ENCODE assay signal across 9 mouse cellular contexts in the genomic region with DNA sequence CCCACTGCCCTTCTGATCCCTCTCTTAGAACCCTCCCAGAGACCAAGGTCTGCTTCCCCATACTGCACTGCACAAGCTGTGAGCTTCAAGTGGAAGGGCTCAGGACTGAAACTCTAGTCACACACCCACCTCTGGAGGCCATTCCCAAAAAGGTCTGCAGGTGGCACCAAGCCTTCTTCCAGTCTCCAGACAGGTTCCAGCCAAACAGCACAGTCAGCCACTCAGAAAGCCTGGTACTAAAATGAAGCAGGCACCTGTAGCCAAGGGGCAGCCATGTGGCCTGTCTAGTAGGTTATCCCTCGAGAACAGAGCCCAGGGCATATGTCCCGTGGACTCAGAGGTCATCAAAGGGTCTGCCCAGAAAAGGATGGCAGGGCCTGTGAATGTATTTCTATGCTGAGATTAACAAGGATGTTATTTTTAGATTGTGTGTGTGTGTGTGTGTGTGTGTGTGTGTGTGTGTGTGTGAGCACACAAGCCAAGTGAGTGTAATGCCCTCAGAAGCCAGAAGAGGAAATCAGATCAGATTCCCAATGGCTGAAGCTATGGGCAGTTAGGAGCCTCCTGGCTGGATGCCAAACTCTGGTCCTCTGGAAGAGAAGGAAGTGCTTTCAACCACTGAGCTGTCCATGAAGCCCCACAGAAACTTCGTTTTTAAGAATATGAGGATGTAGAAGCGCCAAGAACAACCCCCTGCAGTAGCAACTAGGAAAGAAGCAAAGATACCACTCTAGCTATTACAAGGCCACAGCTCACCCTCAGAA. TPM values are rescaled to one million over a fixed set of nuclear protein-coding genes. Genes with fewer than 3 reads are reported as not detected.
DNase-seq lines count a peak whose midpoint lies in the region; ATAC-seq and TF ChIP-seq lines count a peak whose summit lies in the region.
"Had no signal": no experiment of that assay in that cellular context is flagged by ENCODE, and none has a peak within 500 bp of the region (broad histone marks: within the 10 kb centered on the region; RNA-seq: fewer than 3 reads in every experiment).

Rbfox3 (minus strand) TSS at position 291 of the 764 bp plus-strand sequence.

- H3K36me3 ChIP-seq in intestine, embryonic 15.5 days, result no peaks in the 10 kb centered on the region
- H3K36me3 ChIP-seq: embryonic facial prominence, embryonic 15.5 days had no signal

- no peak within 1 kb of the TSS for H3K27ac ChIP-seq in gastrocnemius, adult 2 months
- no peak within 1 kb of the TSS for H3K27ac ChIP-seq in intestine, embryonic 15.5 days
- H3K27ac ChIP-seq: embryonic facial prominence, embryonic 15.5 days had no signal

- peaks cover 49% of the 10 kb centered on the region for H3K27me3 ChIP-seq in intestine, embryonic 15.5 days (replicated peaks)

- ATAC-seq in intestine, embryonic 15.5 days, result no peak; the same call in 1 of the 2 replicates

- no peaks in the 10 kb centered on the region for H3K9me3 ChIP-seq in intestine, embryonic 15.5 days
- H3K9me3 ChIP-seq: embryonic facial prominence, embryonic 15.5 days had no signal

- intact Hi-C loops in gastrocnemius, adult 2 months (cut with DNase I), result no loop called here
- intact Hi-C loops in gastrocnemius, postnatal 36 days (cut with DNase I), result loop anchor here (2.0 kb wide), 1 partner anchor 71 kb away; no protein-coding TSS in a partner anchor

- peak; percentile 39 for DNase-seq in gastrocnemius, adult 2 months
- no peak for DNase-seq in gastrocnemius, postnatal 36 days
- DNase-seq in right cerebral cortex, postnatal 10 days (ENCODE audit: low spot score in 2 of 2), result peak; percentile 70 to 83
- DNase-seq in right cerebral cortex, postnatal 36 days (ENCODE audit: low spot score in 2 of 2), result no peak
- no peak for DNase-seq in layer of hippocampus, postnatal 36 days
- DNase-seq in adrenal gland, postnatal 4 days (ENCODE audit: low spot score in 2 of 2), result no peak
- no peak for DNase-seq in thymus, adult 18-20 months

- H3K4me1 ChIP-seq in intestine, embryonic 15.5 days (replicated peaks), result peaks cover 11% of the 10 kb centered on the region

- no peak within 1 kb of the TSS for H3K9ac ChIP-seq in intestine, embryonic 15.5 days
- H3K9ac ChIP-seq: embryonic facial prominence, embryonic 15.5 days had no signal

- 49% methylated on average over 4 of the region's 4 CpGs for WGBS in intestine, embryonic 15.5 days

- no peak within 1 kb of the TSS for H3K4me2 ChIP-seq in intestine, embryonic 15.5 days (replicated peaks)

- peak; percentile 20; the same call in 1 of the 2 replicates for TF ChIP-seq CTCF in gastrocnemius, adult 2 months (IDR thresholded peaks at IDR 0.05)

- H3K4me3 ChIP-seq in gastrocnemius, adult 2 months, result no peak within 1 kb of the TSS
- H3K4me3 ChIP-seq in intestine, embryonic 15.5 days (replicated peaks), result no peak within 1 kb of the TSS
- H3K4me3 ChIP-seq: embryonic facial prominence, embryonic 15.5 days had no signal

RNA-seq across cellular contexts. Expression of gene Rbfox3, which starts in this region (rescaled TPM):
- total RNA-seq in gastrocnemius, adult 2 months (2021), result under 1 TPM; 0.13 to 0.20 TPM
- under 1 TPM in 1 of 2 experiments, not detected in 1; 0.37 TPM for total RNA-seq in gastrocnemius, postnatal 36 days (2021)
- total RNA-seq in layer of hippocampus, postnatal 36 days (2021), result 100 to 1,000 TPM; 266 to 269 TPM
- 1 to 10 TPM; 6.6 to 8.2 TPM for total RNA-seq in adrenal gland, postnatal 4 days (2021)
- polyA plus RNA-seq in intestine, embryonic 15.5 days (2015; fragmentation: Nextera tagmentation; extraction: Ambion mirVana), result 1.2 and 1.5 TPM in 2 replicates

Comparison
In these comparisons a context has a peak if more than half of its experiments do, and no peak if none do; other contexts are left out.
1. RNA of gene Rbfox3 (total RNA-seq): 266 to 269 TPM in layer of hippocampus, postnatal 36 days; 6.6 to 8.2 TPM in adrenal gland, postnatal 4 days, 0.37 TPM in gastrocnemius, postnatal 36 days and 0.13 to 0.20 TPM in gastrocnemius, adult 2 months; every median in the first group is over 10 times any median in the second.
2. DNase-seq: peak in right cerebral cortex, postnatal 10 days (2 of 2); none in gastrocnemius, postnatal 36 days (0 of 2), right cerebral cortex, postnatal 36 days (0 of 2), layer of hippocampus, postnatal 36 days (0 of 2), adrenal gland, postnatal 4 days (0 of 2) and thymus, adult 18-20 months (0 of 2).
3. Peak in DNase-seq in gastrocnemius, adult 2 months; RNA of the gene not detected or under 1 TPM.